Mouse (Mus musculus): ENCODE measurements around the gene D630023F18Rik. TPM values are rescaled to one million over a fixed set of nuclear protein-coding genes. Genes with fewer than 3 reads are reported as not detected.

The D630023F18Rik gene
- 0.16 TPM in 1 of 2 replicates, not detected in the other for polyA plus RNA-seq (2016; fragmentation: Nextera tagmentation; extraction: Ambion mirVana)

DNA sequence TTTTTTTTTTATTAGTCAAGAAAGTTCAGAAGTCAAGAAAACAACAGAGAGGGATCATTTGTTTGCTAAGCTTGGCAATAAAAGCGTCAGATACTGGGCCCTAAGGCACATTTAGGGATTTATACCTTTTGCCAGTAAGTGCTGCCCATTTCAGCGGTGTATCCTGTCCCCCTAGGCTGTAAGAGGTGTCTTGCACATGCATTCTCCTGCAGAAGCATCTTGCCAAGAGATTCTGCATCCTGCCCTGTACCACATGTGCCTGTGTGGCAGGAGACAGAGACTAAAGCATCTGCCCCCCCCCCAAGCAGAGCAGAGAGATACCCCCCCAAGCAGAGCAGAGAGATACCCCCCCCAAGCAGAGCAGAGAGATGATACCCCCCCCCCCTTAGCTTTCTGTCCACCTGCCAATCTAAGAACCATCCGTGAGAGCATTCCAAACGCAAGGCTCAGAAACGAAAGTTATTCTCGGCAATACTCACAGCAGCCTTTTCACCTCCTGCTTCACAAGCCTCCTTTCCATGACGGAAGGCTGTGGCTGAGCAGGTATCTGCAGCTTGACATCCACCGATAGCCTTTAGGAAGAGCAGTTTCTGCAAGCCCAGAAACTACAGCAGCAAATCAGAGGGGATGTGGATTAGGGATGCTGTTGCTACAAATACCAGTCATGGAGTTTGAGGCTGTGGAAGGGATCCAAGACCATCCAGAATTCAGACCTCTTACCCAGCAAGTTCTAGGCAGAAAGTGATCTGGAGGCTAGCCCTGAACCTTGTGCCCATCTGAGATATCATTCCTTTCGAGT, at the start of gene D630023F18Rik:
TSS of gene D630023F18Rik (minus strand) at position 641 of the 799 bp plus-strand sequence.
- no peaks in the 10 kb centered on the region for H3K27me3 ChIP-seq (ENCODE audit: low read depth, poor library complexity, severe bottlenecking)
- 32% methylated on average over 9 of the region's 9 CpGs for WGBS
- no peak for DNase-seq (ENCODE audit: low spot score)
- no peaks in the 10 kb centered on the region for H3K9me3 ChIP-seq (replicated peaks)
- no peak within 1 kb of the TSS for H3K27ac ChIP-seq (replicated peaks)
- H3K4me3 ChIP-seq, result peak within 1 kb of the TSS; percentile 40; the same call in 1 of the 2 replicates
- no peaks in the 10 kb centered on the region for H3K36me3 ChIP-seq
- H3K4me1 ChIP-seq, result peaks cover 5% of the 10 kb centered on the region; the same call in 1 of the 2 replicates

DNA sequence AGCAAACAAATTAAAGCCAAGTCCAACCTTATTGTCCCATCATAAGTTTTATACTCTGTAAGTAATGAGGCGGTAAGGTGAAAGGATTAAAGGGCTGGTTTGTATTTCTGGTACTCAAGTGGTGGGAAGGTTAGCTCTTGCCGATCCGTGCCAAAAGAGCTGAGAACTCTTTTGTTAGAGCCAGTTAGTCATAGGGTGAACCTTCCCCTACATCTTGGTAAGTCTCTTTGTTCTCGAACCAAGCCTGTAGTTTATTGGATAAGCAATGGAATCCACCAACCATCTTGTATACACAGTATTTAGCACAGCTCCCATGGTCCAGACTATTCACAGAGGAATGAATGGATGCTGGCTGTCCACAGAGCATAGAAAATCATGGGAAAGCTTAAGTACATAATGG, 48.6 kb upstream of the D630023F18Rik start:
- WGBS, result 77% methylated on average over 4 of the region's 4 CpGs
- Histone ChIP-seq H3K36me3 (peaks cover 83% of the 10 kb centered on the region), H3K4me1 (peaks cover 17% of the 10 kb centered on the region), H3K27ac (replicated peaks) (no peak overlapping the region), H3K27me3 (ENCODE audit: low read depth, poor library complexity, severe bottlenecking) (no peaks in the 10 kb centered on the region), H3K9me3 (replicated peaks) (no peaks in the 10 kb centered on the region), H3K4me3 (no peak overlapping the region)
- no peak for DNase-seq (ENCODE audit: low spot score)

GRCm38 (mm10) chr1:65169947-65170346, 46.9 kb upstream of the D630023F18Rik start:
- WGBS, result 91% methylated on average over 5 of the region's 5 CpGs
- Histone ChIP-seq H3K36me3 (peaks cover 99% of the 10 kb centered on the region), H3K9me3 (replicated peaks) (no peaks in the 10 kb centered on the region), H3K27ac (replicated peaks) (no peak overlapping the region), H3K4me1 (peaks cover 11% of the 10 kb centered on the region), H3K27me3 (ENCODE audit: low read depth, poor library complexity, severe bottlenecking) (no peaks in the 10 kb centered on the region), H3K4me3 (no peak overlapping the region)
- no peak for DNase-seq (ENCODE audit: low spot score)

DNA sequence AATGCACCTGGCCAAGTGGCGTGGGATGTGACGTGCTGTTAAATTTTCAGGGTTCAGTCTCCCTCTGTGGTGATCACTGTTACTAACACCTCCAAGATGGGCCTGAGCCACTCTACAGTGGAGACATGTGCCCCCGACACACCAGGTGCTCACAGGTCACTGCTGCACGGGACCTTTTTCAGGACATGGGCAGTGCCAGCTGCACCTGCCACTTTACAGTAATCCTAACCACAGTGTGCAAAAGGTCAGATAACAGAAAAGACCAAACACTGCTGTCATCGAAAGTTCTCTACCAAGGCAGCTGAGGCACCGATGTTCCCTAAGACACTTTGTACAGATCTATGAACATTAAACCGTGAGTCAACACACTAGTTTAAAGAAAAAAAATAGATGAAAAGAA, 46.5 kb upstream of the D630023F18Rik start:
- H3K36me3 ChIP-seq, result peaks cover 100% of the 10 kb centered on the region
- no peaks in the 10 kb centered on the region for H3K9me3 ChIP-seq (replicated peaks)
- 96% methylated on average over 7 of the region's 7 CpGs for WGBS
- no peak for DNase-seq (ENCODE audit: low spot score)
- H3K27ac ChIP-seq (replicated peaks), result no peak overlapping the region
- no peaks in the 10 kb centered on the region for H3K27me3 ChIP-seq (ENCODE audit: low read depth, poor library complexity, severe bottlenecking)
- H3K4me1 ChIP-seq, result peaks cover 11% of the 10 kb centered on the region
- no peak overlapping the region for H3K4me3 ChIP-seq

GRCm38 (mm10) chr1:65167496-65167895, 44.5 kb upstream of the D630023F18Rik start:
- no peaks in the 10 kb centered on the region for H3K27me3 ChIP-seq (ENCODE audit: low read depth, poor library complexity, severe bottlenecking)
- peaks cover 8% of the 10 kb centered on the region for H3K4me1 ChIP-seq
- H3K4me3 ChIP-seq, result no peak overlapping the region
- no peak overlapping the region for H3K27ac ChIP-seq (replicated peaks)
- peaks cover 99% of the 10 kb centered on the region for H3K36me3 ChIP-seq
- no peaks in the 10 kb centered on the region for H3K9me3 ChIP-seq (replicated peaks)
- DNase-seq (ENCODE audit: low spot score), result no peak
- 93% methylated on average over 1 of the region's 1 CpGs for WGBS

- no peak for DNase-seq (ENCODE audit: low spot score)
- 96% methylated on average over 1 of the region's 1 CpGs for WGBS
- no peak overlapping the region for H3K27ac ChIP-seq (replicated peaks)
- H3K4me3 ChIP-seq, result no peak overlapping the region
- H3K9me3 ChIP-seq (replicated peaks), result no peaks in the 10 kb centered on the region
- peaks cover 98% of the 10 kb centered on the region for H3K36me3 ChIP-seq
- H3K27me3 ChIP-seq (ENCODE audit: low read depth, poor library complexity, severe bottlenecking), result no peaks in the 10 kb centered on the region
- H3K4me1 ChIP-seq, result no peaks in the 10 kb centered on the region
Observed at GRCm38 (mm10) chr1:65162210-65162609, 39.2 kb upstream of the D630023F18Rik start.

DNA sequence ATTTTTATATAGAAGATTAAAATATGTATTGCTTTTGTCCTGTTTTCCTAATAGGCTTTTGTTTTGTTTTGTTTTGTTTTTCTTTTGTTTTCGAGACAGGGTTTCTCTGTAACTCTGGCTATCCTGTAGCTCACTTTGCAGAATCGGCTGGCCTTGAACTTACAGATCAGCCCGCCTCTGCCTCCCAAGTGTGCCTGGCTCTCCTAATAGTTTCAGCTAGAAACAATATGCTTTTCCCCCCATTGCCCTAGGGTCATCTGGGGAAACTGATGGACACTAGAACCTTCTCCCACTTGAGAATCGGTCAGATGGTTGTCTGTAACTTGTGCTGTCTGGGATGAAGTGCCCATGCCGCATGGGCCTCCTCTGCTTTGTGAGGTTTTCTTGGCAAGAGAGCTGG, 33.1 kb upstream of the D630023F18Rik start:
- DNase-seq (ENCODE audit: low spot score), result no peak
- 93% methylated on average over 5 of the region's 5 CpGs for WGBS

GRCm38 (mm10) chr1:65154814-65155213, 31.8 kb upstream of the D630023F18Rik start:
- peaks cover 35% of the 10 kb centered on the region for H3K36me3 ChIP-seq
- no peaks in the 10 kb centered on the region for H3K4me1 ChIP-seq
- no peaks in the 10 kb centered on the region for H3K9me3 ChIP-seq (replicated peaks)
- H3K4me3 ChIP-seq, result no peak overlapping the region
- H3K27me3 ChIP-seq (ENCODE audit: low read depth, poor library complexity, severe bottlenecking), result no peaks in the 10 kb centered on the region
- no peak for DNase-seq (ENCODE audit: low spot score)
- H3K27ac ChIP-seq (replicated peaks), result no peak overlapping the region

More for the DNA sequence above, 33.1 kb upstream of the D630023F18Rik start:
- Histone ChIP-seq H3K36me3 (peaks cover 48% of the 10 kb centered on the region), H3K4me1 (no peaks in the 10 kb centered on the region), H3K27me3 (ENCODE audit: low read depth, poor library complexity, severe bottlenecking) (no peaks in the 10 kb centered on the region), H3K4me3 (no peak overlapping the region), H3K27ac (replicated peaks) (no peak overlapping the region), H3K9me3 (replicated peaks) (no peaks in the 10 kb centered on the region)

- H3K4me3 ChIP-seq, result no peak overlapping the region
- no peaks in the 10 kb centered on the region for H3K27me3 ChIP-seq (ENCODE audit: low read depth, poor library complexity, severe bottlenecking)
- no peaks in the 10 kb centered on the region for H3K4me1 ChIP-seq
- no peak for DNase-seq (ENCODE audit: low spot score)
- WGBS, result 90% methylated on average over 3 of the region's 3 CpGs
- H3K9me3 ChIP-seq (replicated peaks), result no peaks in the 10 kb centered on the region
- H3K36me3 ChIP-seq, result no peaks in the 10 kb centered on the region
- no peak overlapping the region for H3K27ac ChIP-seq (replicated peaks)
Observed at GRCm38 (mm10) chr1:65147971-65148370, 25.0 kb upstream of the D630023F18Rik start.

DNA sequence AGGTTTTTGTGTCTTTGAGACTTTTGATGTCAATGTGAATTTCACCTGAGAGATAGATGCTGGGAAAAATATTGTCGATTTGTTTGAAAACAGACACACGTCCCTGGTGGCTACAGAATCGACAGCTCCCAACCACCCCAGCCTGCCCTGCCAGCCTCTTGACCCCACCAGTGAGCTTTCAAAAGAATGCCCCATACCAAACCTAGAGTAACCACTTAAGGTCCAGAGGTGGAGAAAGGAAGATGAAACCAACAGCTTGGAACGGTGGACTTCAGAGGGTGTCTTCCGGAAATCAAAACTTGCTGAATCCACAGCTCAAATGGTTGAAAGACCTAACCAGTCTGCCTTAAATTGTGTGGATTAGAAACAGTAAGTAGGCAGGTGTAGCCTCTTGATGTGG, 24.3 kb upstream of the D630023F18Rik start:
- Histone ChIP-seq H3K4me3 (no peak overlapping the region), H3K27ac (replicated peaks) (no peak overlapping the region), H3K9me3 (replicated peaks) (no peaks in the 10 kb centered on the region), H3K36me3 (no peaks in the 10 kb centered on the region), H3K4me1 (no peaks in the 10 kb centered on the region), H3K27me3 (ENCODE audit: low read depth, poor library complexity, severe bottlenecking) (no peaks in the 10 kb centered on the region)
- DNase-seq (ENCODE audit: low spot score), result no peak
- WGBS, result 95% methylated on average over 5 of the region's 5 CpGs

- 74% methylated on average over 2 of the region's 2 CpGs for WGBS
- no peak overlapping the region for H3K27ac ChIP-seq (replicated peaks)
- H3K4me1 ChIP-seq, result no peaks in the 10 kb centered on the region
- no peak overlapping the region for H3K4me3 ChIP-seq
- H3K9me3 ChIP-seq (replicated peaks), result no peaks in the 10 kb centered on the region
- H3K36me3 ChIP-seq, result no peaks in the 10 kb centered on the region
- no peak for DNase-seq (ENCODE audit: low spot score)
- no peaks in the 10 kb centered on the region for H3K27me3 ChIP-seq (ENCODE audit: low read depth, poor library complexity, severe bottlenecking)
Observed at GRCm38 (mm10) chr1:65146601-65147000, 23.6 kb upstream of the D630023F18Rik start.

DNA sequence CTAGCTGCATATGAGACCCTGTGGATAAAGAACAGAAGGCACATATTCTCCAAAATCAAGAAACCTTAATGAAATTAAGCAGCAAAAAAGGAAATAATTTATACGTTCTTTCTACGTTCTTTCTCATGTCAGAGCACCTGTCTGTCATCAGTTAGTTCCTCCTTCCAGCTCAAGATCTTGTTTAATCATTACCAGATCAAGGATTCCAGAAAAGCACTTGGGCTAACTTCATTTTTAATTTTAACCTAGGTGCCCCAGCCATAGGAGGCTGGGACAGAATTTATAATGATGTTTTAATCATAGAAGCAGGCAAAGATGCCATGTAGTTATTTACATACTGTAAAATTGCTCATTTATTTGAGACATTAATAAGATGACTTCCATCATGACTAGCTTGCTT, 21.8 kb upstream of the D630023F18Rik start:
- DNase-seq (ENCODE audit: low spot score), result no peak
- WGBS, result 93% methylated on average over 2 of the region's 2 CpGs

GRCm38 (mm10) chr1:65137560-65137959, 14.5 kb upstream of the D630023F18Rik start:
- no peak for DNase-seq (ENCODE audit: low spot score)
- Histone ChIP-seq H3K9me3 (replicated peaks) (no peaks in the 10 kb centered on the region), H3K4me1 (no peaks in the 10 kb centered on the region), H3K36me3 (no peaks in the 10 kb centered on the region), H3K27me3 (ENCODE audit: low read depth, poor library complexity, severe bottlenecking) (no peaks in the 10 kb centered on the region), H3K4me3 (no peak overlapping the region), H3K27ac (replicated peaks) (no peak overlapping the region)
- WGBS, result 93% methylated on average over 6 of the region's 6 CpGs

More for the DNA sequence above, 21.8 kb upstream of the D630023F18Rik start:
- Histone ChIP-seq H3K27ac (replicated peaks) (no peak overlapping the region), H3K4me1 (no peaks in the 10 kb centered on the region), H3K36me3 (no peaks in the 10 kb centered on the region), H3K9me3 (replicated peaks) (no peaks in the 10 kb centered on the region), H3K27me3 (ENCODE audit: low read depth, poor library complexity, severe bottlenecking) (no peaks in the 10 kb centered on the region), H3K4me3 (no peak overlapping the region)

Measured in midbrain, embryonic 10.5 days (tissue).